Mouse (Mus musculus) CD4-positive, CD25-positive, alpha-beta regulatory T cell, adult 2 months (primary cell): ENCODE measurements at regions not wholly inside any gene's neighbourhood (a gene's known extent, or its start where the extent isn't known, plus 50 kb on each side); places are given as distances from the start of the nearest gene placed in this dataset.

Source experiments
- DNase-seq: peaks from one replicate; pipeline ENCODE4 v3.0.0-alpha.2; 2012; ENCODE audit warnings: low read depth, low spot score

GRCm38 (mm10) chr13:97562241-97562640 lies 198.2 kb downstream of the Gm10260 start:
- no peak for DNase-seq

DNA sequence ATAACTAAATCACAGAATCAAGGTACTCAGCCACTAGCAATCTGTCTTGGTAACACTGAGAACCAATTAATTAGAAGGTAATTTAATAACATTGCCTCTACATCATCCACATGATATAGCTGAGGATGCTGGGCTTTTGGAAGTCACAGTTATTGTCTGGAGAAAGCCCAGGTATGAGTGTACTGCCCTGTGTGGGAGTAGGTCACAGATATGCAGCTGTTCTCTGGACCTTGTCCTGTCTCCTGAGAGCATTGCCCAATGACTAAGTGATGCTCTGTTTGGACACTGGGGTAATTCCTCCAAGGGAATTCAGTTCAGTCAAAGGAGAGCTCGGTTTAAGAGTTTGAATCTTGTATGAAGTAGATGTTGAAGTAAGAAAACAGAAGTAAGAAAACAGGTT lies 199.6 kb downstream of the Gm10260 start:
- no peak for DNase-seq

GRCm38 (mm10) chr13:97559611-97560385 lies 200.6 kb downstream of the Gm10260 start:
- no peak for DNase-seq

GRCm38 (mm10) chr13:97558884-97559283 lies 201.5 kb downstream of the Gm10260 start:
- DNase-seq = no peak

GRCm38 (mm10) chr13:97555312-97555711 lies 205.1 kb downstream of the Gm10260 start:
- DNase-seq = no peak

GRCm38 (mm10) chr13:97554601-97555000 lies 205.8 kb downstream of the Gm10260 start:
- DNase-seq = no peak

- no peak for DNase-seq
Measured at GRCm38 (mm10) chr13:97552236-97552635, 208.2 kb downstream of the Gm10260 start.

GRCm38 (mm10) chr13:97550880-97551279 lies 209.6 kb downstream of the Gm10260 start:
- no peak for DNase-seq

GRCm38 (mm10) chr13:97550172-97550571 lies 210.3 kb downstream of the Gm10260 start:
- DNase-seq = no peak

GRCm38 (mm10) chr13:97549384-97549783 lies 211.0 kb downstream of the Gm10260 start:
- DNase-seq = no peak

DNA sequence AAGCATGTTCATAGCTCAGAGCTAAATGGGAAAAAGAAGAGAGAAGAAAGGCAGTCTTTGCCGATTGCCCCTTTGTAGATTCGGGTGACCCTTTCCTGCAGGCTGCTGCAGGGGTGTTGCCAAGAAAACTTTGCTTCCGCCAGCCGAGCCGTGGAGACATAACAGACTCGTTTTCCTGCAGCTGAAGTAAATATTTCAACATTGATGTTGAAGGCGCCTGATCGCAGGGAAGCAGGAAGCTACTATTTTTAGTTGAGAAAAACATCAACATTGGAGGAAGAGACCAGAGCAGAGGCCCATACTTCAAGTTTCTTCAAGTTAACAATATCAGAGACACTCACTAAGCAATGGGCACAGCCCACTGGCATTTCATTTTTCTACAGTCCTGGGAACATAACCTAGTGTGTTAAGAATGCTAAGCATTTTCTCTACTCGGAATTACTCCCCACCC lies 211.9 kb downstream of the Gm10260 start:
- peak; percentile 4 for DNase-seq

GRCm38 (mm10) chr13:97546936-97547335 lies 213.5 kb downstream of the Gm10260 start:
- DNase-seq = no peak

DNA sequence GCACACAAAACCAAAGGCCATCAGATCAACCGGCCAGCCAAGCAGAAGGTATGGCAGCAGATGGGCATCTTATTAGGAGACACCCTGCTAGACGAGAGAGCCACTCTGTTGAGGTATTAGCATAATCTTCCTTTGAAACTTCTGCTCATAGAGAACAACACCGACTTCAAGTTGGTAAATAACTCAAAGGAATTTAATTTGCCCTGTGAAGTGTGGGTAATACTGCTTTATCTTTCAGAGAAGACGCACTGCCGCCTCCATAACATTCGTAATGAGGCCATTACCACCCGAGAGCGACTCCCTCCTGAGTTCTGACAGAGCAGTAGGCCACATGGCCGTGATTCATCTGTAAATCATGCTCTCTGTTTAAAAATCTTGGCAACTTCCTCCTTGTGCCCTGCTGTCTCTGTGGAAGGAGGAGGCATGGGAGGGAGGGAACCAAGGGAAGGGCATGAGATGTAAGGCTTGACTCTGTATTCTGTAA lies 214.4 kb downstream of the Gm10260 start:
- no peak for DNase-seq

- DNase-seq = no peak
Measured at GRCm38 (mm10) chr13:97539686-97540085, 220.7 kb downstream of the Gm10260 start.

- DNase-seq = no peak
Measured at GRCm38 (mm10) chr13:97538441-97538840, 222.0 kb downstream of the Gm10260 start.

DNA sequence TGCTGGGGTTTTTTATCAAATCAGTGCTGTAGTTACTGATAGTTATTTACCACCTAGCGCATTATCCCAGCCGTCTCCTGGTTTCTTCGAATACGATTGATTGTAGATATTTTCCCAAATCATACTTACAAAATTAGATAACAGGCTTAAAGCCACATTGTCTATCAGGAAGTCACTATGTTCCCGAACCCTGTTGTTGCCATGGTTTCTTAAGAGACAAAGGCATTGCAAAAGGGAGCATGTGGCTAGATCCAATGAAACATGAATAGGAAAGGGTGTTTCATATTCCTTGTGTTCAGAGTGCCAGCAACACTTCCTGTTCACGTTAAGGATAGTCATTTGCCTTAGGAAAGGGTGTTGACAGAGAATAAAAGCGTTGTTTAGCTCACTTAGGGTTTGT lies 222.7 kb downstream of the Gm10260 start:
- no peak for DNase-seq

DNA sequence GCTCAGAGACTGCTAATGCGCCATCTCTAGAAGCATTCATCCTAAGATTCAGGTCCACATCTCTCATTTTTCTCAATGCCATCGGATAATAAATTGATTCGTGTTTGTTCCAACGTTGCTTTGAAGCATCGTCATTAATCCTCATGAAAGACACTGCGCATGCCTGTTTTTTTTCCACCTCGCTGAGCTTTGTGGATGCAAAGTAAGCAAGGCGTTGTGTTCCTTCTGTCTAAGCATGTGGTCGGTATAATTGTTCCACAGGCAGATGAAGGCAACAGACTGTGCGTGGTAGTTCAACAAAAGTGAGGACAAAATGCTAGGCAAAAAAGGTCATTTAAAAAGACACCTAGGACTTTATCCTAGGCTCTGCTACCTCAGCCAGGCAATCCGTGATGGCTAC lies 223.2 kb downstream of the Gm10260 start:
- no peak for DNase-seq

- no peak for DNase-seq
Measured at GRCm38 (mm10) chr13:97533896-97534666, 226.4 kb downstream of the Gm10260 start.

- no peak for DNase-seq
Measured at GRCm38 (mm10) chr13:97531181-97531580, 229.3 kb downstream of the Gm10260 start.

- DNase-seq = peak; percentile 4
Measured at GRCm38 (mm10) chr13:97530570-97530969, 229.9 kb downstream of the Gm10260 start.

DNA sequence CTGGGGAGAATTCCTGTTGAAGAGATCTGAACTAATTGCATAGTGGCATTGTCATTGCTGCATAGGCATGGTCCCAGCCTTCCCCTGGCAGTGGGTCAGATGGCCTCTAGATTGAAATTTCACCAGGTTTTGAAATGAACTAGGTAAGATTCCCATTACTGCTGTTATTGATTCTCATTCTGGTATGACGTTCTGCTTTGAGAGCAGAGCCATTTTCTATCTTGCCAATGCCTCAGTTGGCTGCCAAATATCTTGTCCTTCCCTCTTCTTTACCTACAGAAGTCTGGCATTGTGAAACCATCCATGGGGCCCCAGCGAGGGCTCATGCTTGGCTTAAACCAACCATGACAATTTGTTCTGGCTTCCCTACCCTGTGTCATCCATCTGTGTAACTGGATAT lies 232.5 kb downstream of the Gm10260 start:
- no peak for DNase-seq

GRCm38 (mm10) chr13:97524847-97525434 lies 235.5 kb downstream of the Gm10260 start:
- no peak for DNase-seq
